Mouse (Mus musculus) urinary bladder, adult 2 months (tissue): ENCODE data around the gene S100a5. TPM values are rescaled to one million over a fixed set of nuclear protein-coding genes. Genes with fewer than 3 reads are reported as not detected.

Experiments
- DNase-seq: peaks from one replicate; pipeline ENCODE4 v3.0.0; 2022; ENCODE audit warnings: low spot score
- polyA plus RNA-seq: library from polyadenylated mRNA; depleted of rRNA; stranded (reverse); fragments of >200 nt; gene quantifications from 2 replicates; pipeline ENCODE4 v1.2.3, GENCODE M21; 2012; rRNA removed

The S100a5 gene
- polyA plus RNA-seq: 9.8 and 10.2 TPM in 2 replicates

- DNase-seq: no peak
These were observed at the start of gene S100a5 for GRCm38 (mm10) chr3:90608223-90608622. Gene S100a5 (plus strand): TSS chr3:90608523.

- DNase-seq: no peak
These were observed 48.2 kb upstream of the S100a5 start, which contains the start of gene S100a3 for GRCm38 (mm10) chr3:90560008-90560628. Gene S100a3 (plus strand): TSS chr3:90560578.

GRCm38 (mm10) chr3:90574691-90575090, 33.6 kb upstream of the S100a5 start:
- DNase-seq: no peak

GRCm38 (mm10) chr3:90575320-90575719, 33.0 kb upstream of the S100a5 start:
- no peak for DNase-seq

- no peak for DNase-seq
These were observed 31.8 kb upstream of the S100a5 start for GRCm38 (mm10) chr3:90576351-90577001.

- no peak for DNase-seq
These were observed 28.9 kb upstream of the S100a5 start for GRCm38 (mm10) chr3:90579433-90579832.

GRCm38 (mm10) chr3:90581141-90581540, 27.2 kb upstream of the S100a5 start:
- no peak for DNase-seq

- no peak for DNase-seq
These were observed 26.2 kb upstream of the S100a5 start for GRCm38 (mm10) chr3:90582156-90582555.

GRCm38 (mm10) chr3:90582556-90582955, 25.8 kb upstream of the S100a5 start:
- no peak for DNase-seq

- DNase-seq: no peak
These were observed 24.4 kb upstream of the S100a5 start for GRCm38 (mm10) chr3:90583893-90584292.

GRCm38 (mm10) chr3:90585595-90585994, 22.7 kb upstream of the S100a5 start:
- DNase-seq: peak; percentile 60

- no peak for DNase-seq
These were observed 22.2 kb upstream of the S100a5 start for GRCm38 (mm10) chr3:90586016-90586643.

- peak; percentile 80 for DNase-seq
These were observed 21.4 kb upstream of the S100a5 start for GRCm38 (mm10) chr3:90586906-90587305.

- no peak for DNase-seq
These were observed 20.8 kb upstream of the S100a5 start for GRCm38 (mm10) chr3:90587361-90588101.

GRCm38 (mm10) chr3:90589390-90589789, 18.9 kb upstream of the S100a5 start:
- no peak for DNase-seq

- DNase-seq: no peak
These were observed 18.4 kb upstream of the S100a5 start, which contains the start of gene S100a2 for GRCm38 (mm10) chr3:90589947-90590346. Gene S100a2 (plus strand): TSS chr3:90590247.

GRCm38 (mm10) chr3:90594466-90594865, 13.9 kb upstream of the S100a5 start:
- no peak for DNase-seq

GRCm38 (mm10) chr3:90595556-90595955, 12.8 kb upstream of the S100a5 start:
- no peak for DNase-seq

- no peak for DNase-seq
These were observed 11.5 kb upstream of the S100a5 start for GRCm38 (mm10) chr3:90596810-90597209.

- DNase-seq: peak; percentile 23
These were observed 10.6 kb upstream of the S100a5 start for GRCm38 (mm10) chr3:90597736-90598135.

GRCm38 (mm10) chr3:90598212-90598611, 10.1 kb upstream of the S100a5 start:
- DNase-seq: peak; percentile 20

- no peak for DNase-seq
These were observed 8.9 kb upstream of the S100a5 start for GRCm38 (mm10) chr3:90599401-90599800.
